Mouse (Mus musculus): Measurements from ENCODE around the gene Bmyc.
A peak's percentile ranks its signal among the peaks of the same experiment; 100 is the strongest.

DNA sequence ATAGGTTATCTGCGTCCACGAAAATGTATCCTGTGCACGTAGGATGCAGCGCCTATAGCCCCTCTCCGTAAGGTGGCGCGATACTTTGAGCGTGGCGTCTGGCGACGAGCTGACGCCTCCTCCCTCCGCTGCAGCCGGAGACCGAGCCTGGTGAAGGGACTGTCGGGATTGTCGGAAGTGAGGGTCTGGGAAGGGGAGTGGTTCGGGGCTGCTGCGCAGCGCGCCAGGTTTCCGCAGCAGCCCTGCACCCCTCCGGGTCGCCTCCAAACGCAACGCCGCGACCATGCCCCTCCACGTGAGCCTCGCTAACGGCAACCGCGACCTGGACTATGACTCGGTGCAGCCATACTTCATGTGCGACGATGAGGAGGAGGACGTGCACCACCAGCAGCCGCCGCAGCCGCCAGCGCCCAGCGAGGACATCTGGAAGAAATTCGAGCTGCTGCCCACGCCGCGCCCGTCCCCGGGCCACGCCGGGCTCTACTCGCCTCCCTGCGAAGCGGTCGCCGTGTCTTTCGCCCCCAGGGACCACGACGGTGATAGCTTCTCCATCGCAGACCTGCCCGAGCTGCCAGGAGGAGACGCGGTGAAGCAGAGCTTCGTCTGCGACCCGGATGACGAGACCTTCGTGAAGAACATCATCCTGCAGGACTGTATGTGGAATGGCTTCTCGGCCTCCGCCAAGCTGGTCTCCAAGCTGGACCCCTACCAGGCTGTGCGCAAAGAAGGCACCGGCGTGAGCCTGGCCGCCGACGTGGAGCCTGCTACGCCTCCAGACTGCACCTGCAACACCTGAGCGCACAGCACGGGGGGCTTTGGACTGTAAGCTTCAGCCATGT lies at the start of gene Bmyc:
- TF ChIP-seq CTCF (IDR thresholded peaks at IDR 0.05; ENCODE audit: low read depth): peak; percentile 56
- TF ChIP-seq EP300 (IDR thresholded peaks at IDR 0.05; ENCODE audit: low read depth): no peak

Data from liver, embryonic 14.5 days (tissue).